9 mouse cellular contexts compared by ENCODE assay signal in the genomic region with DNA sequence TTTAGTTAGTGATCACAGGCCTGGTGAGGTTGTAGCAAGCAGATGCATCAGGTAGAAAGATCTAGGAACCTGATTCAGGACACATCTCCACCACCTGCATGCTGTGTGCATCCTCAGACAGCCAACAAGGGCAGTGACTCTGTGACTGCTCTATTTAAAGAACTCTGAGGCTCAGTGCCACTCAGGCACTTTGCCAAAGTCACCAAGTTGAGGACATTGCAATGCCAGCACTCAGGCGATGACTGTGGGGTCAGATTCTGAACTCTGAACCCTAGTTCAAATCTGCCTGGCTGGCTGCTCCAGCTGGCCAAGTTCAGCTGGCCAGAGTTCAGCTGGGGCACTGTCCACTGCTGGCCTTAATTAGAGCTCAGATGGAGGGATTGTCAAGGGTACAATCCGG. TPM values are rescaled to one million over a fixed set of nuclear protein-coding genes. Genes with fewer than 3 reads are reported as not detected.
DNase-seq lines count a peak whose midpoint lies in the region; ATAC-seq and TF ChIP-seq lines count a peak whose summit lies in the region.
"Had no signal": no experiment of that assay in that cellular context is flagged by ENCODE, and none has a peak within 500 bp of the region (broad histone marks: within the 10 kb centered on the region; RNA-seq: fewer than 3 reads in every experiment).

No protein-coding gene starts in this region.

- H3K9me3 ChIP-seq in kidney, embryonic 15.5 days (replicated peaks): no peaks in the 10 kb centered on the region
- H3K9me3 ChIP-seq in neural tube, embryonic 15.5 days (replicated peaks): no peaks in the 10 kb centered on the region

- H3K4me3 ChIP-seq in kidney, embryonic 15.5 days (replicated peaks): no peak overlapping the region
- H3K4me3 ChIP-seq in brown adipose tissue, adult 24 weeks (ENCODE audit: insufficient read depth, low read depth, low read length): no peak overlapping the region
- H3K4me3 ChIP-seq in olfactory bulb, adult 2 months (ENCODE audit: insufficient read depth, low read depth, low read length): no peak overlapping the region
- no peak overlapping the region for H3K4me3 ChIP-seq in neural tube, embryonic 15.5 days (replicated peaks)

- no peak for ATAC-seq in kidney, embryonic 15.5 days (replicated peaks; ENCODE audit: low FRiP score)
- no peak for ATAC-seq in neural tube, embryonic 15.5 days (ENCODE audit: low FRiP score)

- WGBS in kidney, embryonic 15.5 days: 70% methylated on average over 2 of the region's 2 CpGs
- 66% methylated on average over 2 of the region's 2 CpGs for WGBS in olfactory bulb, adult 2 months
- 79% methylated on average over 2 of the region's 2 CpGs for WGBS in neural tube, embryonic 15.5 days

- no peak overlapping the region for H3K9ac ChIP-seq in kidney, embryonic 15.5 days
- H3K9ac ChIP-seq in neural tube, embryonic 15.5 days (replicated peaks): no peak overlapping the region

- H3K36me3 ChIP-seq in kidney, embryonic 15.5 days: no peaks in the 10 kb centered on the region
- no peaks in the 10 kb centered on the region for H3K36me3 ChIP-seq in neural tube, embryonic 15.5 days

- no peak for TF ChIP-seq POLR2A in olfactory bulb, adult 2 months (IDR thresholded peaks at IDR 0.05; ENCODE audit: insufficient read depth, low read depth, low read length)

- TF ChIP-seq CTCF in olfactory bulb, adult 2 months (IDR thresholded peaks at IDR 0.05; ENCODE audit: insufficient read depth, low read depth, low read length): no peak

- no peak overlapping the region for H3K27ac ChIP-seq in kidney, embryonic 15.5 days
- peak overlapping the region; percentile 60 for H3K27ac ChIP-seq in brown adipose tissue, adult 24 weeks (replicated peaks; ENCODE audit: low read depth, low read length)
- peak overlapping the region; percentile 38 for H3K27ac ChIP-seq in olfactory bulb, adult 2 months (ENCODE audit: insufficient read depth, low read depth, low read length)
- no peak overlapping the region for H3K27ac ChIP-seq in neural tube, embryonic 15.5 days (replicated peaks)

- H3K4me1 ChIP-seq in kidney, embryonic 15.5 days: peaks cover 11% of the 10 kb centered on the region
- peaks cover 39% of the 10 kb centered on the region for H3K4me1 ChIP-seq in brown adipose tissue, adult 24 weeks (ENCODE audit: control insufficient read depth, insufficient read depth, insufficient read length, low read length)
- peaks cover 12% of the 10 kb centered on the region for H3K4me1 ChIP-seq in olfactory bulb, adult 2 months (ENCODE audit: control insufficient read depth, insufficient read depth, low read length)
- H3K4me1 ChIP-seq in neural tube, embryonic 15.5 days: no peaks in the 10 kb centered on the region

- peak; percentile 91 for DNase-seq in kidney, adult 18-20 months
- DNase-seq in heart, postnatal 4 days: peak; percentile 77
- no peak for DNase-seq in layer of hippocampus, postnatal 25 days (ENCODE audit: extremely low spot score in 1 of 2, low spot score in 1 of 2)
- no peak for DNase-seq in natural killer cell, adult 2 months (ENCODE audit: low spot score in 2 of 2)

- H3K4me2 ChIP-seq in kidney, embryonic 15.5 days: no peak overlapping the region
- H3K4me2 ChIP-seq in neural tube, embryonic 15.5 days: no peak overlapping the region

- no peaks in the 10 kb centered on the region for H3K27me3 ChIP-seq in kidney, embryonic 15.5 days
- no peaks in the 10 kb centered on the region for H3K27me3 ChIP-seq in neural tube, embryonic 15.5 days (replicated peaks)

RNA-seq across cellular contexts. Expression of a gene that starts 22.3 kb away (rescaled TPM):
- 66.7 and 70.0 TPM in 2 replicates for polyA plus RNA-seq in kidney, embryonic 15.5 days (2015; fragmentation: Nextera tagmentation; extraction: Ambion mirVana)
- 54.7 and 91.5 TPM in 2 replicates for polyA plus RNA-seq in brown adipose tissue, adult 24 weeks (2012; ENCODE audit: insufficient read depth, insufficient read length, missing spikeins)
- total RNA-seq in heart, postnatal 4 days (2021): 10 to 100 TPM; 56.6 to 66.4 TPM
- not detected in 2 replicates for polyA plus RNA-seq in olfactory bulb, adult 2 months (2012; ENCODE audit: insufficient read depth, insufficient read length, low replicate concordance, missing spikeins)
- total RNA-seq in layer of hippocampus, postnatal 25 days (2021): 10 to 100 TPM; 50.7 to 61.0 TPM
- 70.8 and 75.5 TPM in 2 replicates for polyA plus RNA-seq in neural tube, embryonic 15.5 days (2015; fragmentation: Nextera tagmentation; extraction: Ambion mirVana)

RNA-seq across cellular contexts. Expression of a gene that starts 34.9 kb away (rescaled TPM):
- polyA plus RNA-seq in kidney, embryonic 15.5 days (2015; fragmentation: Nextera tagmentation; extraction: Ambion mirVana): 6.1 and 6.4 TPM in 2 replicates
- not detected in 2 replicates for polyA plus RNA-seq in brown adipose tissue, adult 24 weeks (2012; ENCODE audit: insufficient read depth, insufficient read length, missing spikeins)
- under 1 TPM in 1 of 2 experiments, not detected in 1; 0.11 TPM for total RNA-seq in heart, postnatal 4 days (2021)
- not detected in 2 replicates for polyA plus RNA-seq in olfactory bulb, adult 2 months (2012; ENCODE audit: insufficient read depth, insufficient read length, low replicate concordance, missing spikeins)
- total RNA-seq in layer of hippocampus, postnatal 25 days (2021): under 1 TPM; 0.25 to 0.59 TPM
- 0.10 and 0.23 TPM in 2 replicates for polyA plus RNA-seq in neural tube, embryonic 15.5 days (2015; fragmentation: Nextera tagmentation; extraction: Ambion mirVana)
- total RNA-seq: MEL had no signal

Comparison
In these comparisons a context has a peak if more than half of its experiments do, and no peak if none do; other contexts are left out.
1. DNase-seq: peak in kidney, adult 18-20 months (single experiment) and heart, postnatal 4 days (single experiment); none in layer of hippocampus, postnatal 25 days (0 of 2) and natural killer cell, adult 2 months (0 of 2).
2. H3K27ac ChIP-seq: peak in brown adipose tissue, adult 24 weeks (single experiment) and olfactory bulb, adult 2 months (single experiment); none in kidney, embryonic 15.5 days (single experiment) and neural tube, embryonic 15.5 days (single experiment).